Mouse (Mus musculus) heart, embryonic 16.5 days (tissue): ENCODE measurements at regions not wholly inside any gene's neighbourhood (a gene's known extent, or its start where the extent isn't known, plus 50 kb on each side); places are given as distances from the start of the nearest gene placed in this dataset.

Experiments used
- ATAC-seq: fragments of 200-750 bp; cut with Nextera tagmentation; replicated peaks from 2 replicates; pipeline ENCODE4 v1.8.0; 2017; ENCODE audit warnings: moderate number of reproducible peaks; ENCODE audit not compliant: insufficient read depth, low FRiP score; ENCODE audit errors: extremely low read depth
- H3K27ac ChIP-seq: fragments of 300-500 bp; sonication (generic); 2 replicates; pipeline ENCODE4 v1.5.1; 2014; ENCODE audit warnings: mild to moderate bottlenecking, low read length, control low read depth, moderate library complexity
- H3K27me3 ChIP-seq: fragments of 300-500 bp; sonication (generic); 2 replicates; pipeline ENCODE4 v1.6.1; 2014; ENCODE audit warnings: low read length, mixed read lengths; ENCODE audit not compliant: control insufficient read depth, insufficient read depth
- H3K36me3 ChIP-seq: fragments of 300-500 bp; sonication (generic); 2 replicates; pipeline ENCODE4 v1.6.1; 2014; ENCODE audit not compliant: control insufficient read depth, insufficient read depth
- H3K4me1 ChIP-seq: fragments of 300-500 bp; sonication (generic); 2 replicates; pipeline ENCODE4 v1.6.1; 2014; ENCODE audit warnings: low read length, mixed read lengths; ENCODE audit not compliant: control insufficient read depth, insufficient read depth
- H3K4me2 ChIP-seq: fragments of 300-500 bp; sonication (generic); 2 replicates; pipeline ENCODE4 v1.6.1; 2014; ENCODE audit warnings: low read depth, mild to moderate bottlenecking, control low read depth, low read length
- H3K4me3 ChIP-seq: fragments of 300-500 bp; sonication (generic); 2 replicates; pipeline ENCODE4 v1.5.1; 2014; ENCODE audit warnings: mild to moderate bottlenecking, control low read depth, low read length
- H3K9ac ChIP-seq: fragments of 300-500 bp; sonication (generic); 2 replicates; pipeline ENCODE4 v1.6.1; 2014; ENCODE audit warnings: low read length, control low read depth
- H3K9me3 ChIP-seq: fragments of 300-500 bp; sonication (generic); replicated peaks from 2 replicates; pipeline ENCODE4 v1.6.1; 2016; ENCODE audit warnings: low read length; ENCODE audit not compliant: control insufficient read depth
- WGBS: fragments of 180-500 bp; shearing (Covaris S2); extraction: QIAGEN DNeasy Blood & Tissue Kit; methylation state at CpG from one replicate; pipeline ENCODE4 v1.1.7; 2014; 5-methylcytosine and 5-hydroxymethylcytosine counted together

GRCm38 (mm10) chr10:118769751-118770150, 100.3 kb downstream of the Dyrk2 start:
- Histone ChIP-seq H3K4me2 (no peak overlapping the region), H3K9ac (no peak overlapping the region), H3K27ac (no peak overlapping the region), H3K36me3 (no peaks in the 10 kb centered on the region), H3K4me3 (no peak overlapping the region), H3K9me3 (no peaks in the 10 kb centered on the region), H3K27me3 (no peaks in the 10 kb centered on the region), H3K4me1 (peaks cover 17% of the 10 kb centered on the region)
- no peak for ATAC-seq
- 90% methylated on average over 4 of the region's 4 CpGs for WGBS

GRCm38 (mm10) chr10:118778656-118779055, 91.4 kb downstream of the Dyrk2 start:
- Histone ChIP-seq H3K27ac (no peak overlapping the region), H3K27me3 (no peaks in the 10 kb centered on the region), H3K4me1 (no peaks in the 10 kb centered on the region), H3K36me3 (no peaks in the 10 kb centered on the region), H3K4me3 (no peak overlapping the region), H3K4me2 (no peak overlapping the region), H3K9ac (no peak overlapping the region), H3K9me3 (no peaks in the 10 kb centered on the region)
- no peak for ATAC-seq
- WGBS = 91% methylated on average over 10 of the region's 10 CpGs

- no peak overlapping the region for H3K4me2 ChIP-seq
- H3K27me3 ChIP-seq = no peaks in the 10 kb centered on the region
- no peaks in the 10 kb centered on the region for H3K9me3 ChIP-seq
- WGBS = 84% methylated on average over 10 of the region's 10 CpGs
- no peak overlapping the region for H3K4me3 ChIP-seq
- H3K9ac ChIP-seq = no peak overlapping the region
- H3K27ac ChIP-seq = no peak overlapping the region
- no peak for ATAC-seq
- peaks cover 5% of the 10 kb centered on the region for H3K4me1 ChIP-seq
- H3K36me3 ChIP-seq = no peaks in the 10 kb centered on the region
Observed at GRCm38 (mm10) chr10:118780831-118781569, 89.0 kb downstream of the Dyrk2 start.

GRCm38 (mm10) chr10:118781811-118782232, 88.2 kb downstream of the Dyrk2 start:
- H3K9me3 ChIP-seq = no peaks in the 10 kb centered on the region
- 43% methylated on average over 10 of the region's 10 CpGs for WGBS
- H3K27me3 ChIP-seq = no peaks in the 10 kb centered on the region
- no peak overlapping the region for H3K4me3 ChIP-seq
- no peaks in the 10 kb centered on the region for H3K36me3 ChIP-seq
- no peak overlapping the region for H3K4me2 ChIP-seq
- peaks cover 9% of the 10 kb centered on the region for H3K4me1 ChIP-seq
- H3K9ac ChIP-seq = no peak overlapping the region
- no peak overlapping the region for H3K27ac ChIP-seq
- 0 out of 2 replicates have a peak, but pooled peaks have one; percentile 37 for ATAC-seq

GRCm38 (mm10) chr10:118782646-118783045, 87.4 kb downstream of the Dyrk2 start:
- Histone ChIP-seq H3K4me3 (no peak overlapping the region), H3K36me3 (no peaks in the 10 kb centered on the region), H3K4me2 (no peak overlapping the region), H3K9ac (no peak overlapping the region), H3K4me1 (peaks cover 9% of the 10 kb centered on the region), H3K27me3 (no peaks in the 10 kb centered on the region), H3K27ac (no peak overlapping the region), H3K9me3 (no peaks in the 10 kb centered on the region)
- no peak for ATAC-seq
- WGBS = 56% methylated on average over 6 of the region's 6 CpGs

GRCm38 (mm10) chr10:118787280-118787690, 82.7 kb downstream of the Dyrk2 start:
- Histone ChIP-seq H3K4me3 (no peak overlapping the region), H3K9ac (no peak overlapping the region), H3K9me3 (peaks cover 3% of the 10 kb centered on the region), H3K4me1 (peaks cover 11% of the 10 kb centered on the region), H3K27me3 (no peaks in the 10 kb centered on the region), H3K27ac (no peak overlapping the region), H3K36me3 (no peaks in the 10 kb centered on the region), H3K4me2 (no peak overlapping the region)
- ATAC-seq = no peak
- WGBS = 85% methylated on average over 8 of the region's 8 CpGs

- H3K36me3 ChIP-seq = no peaks in the 10 kb centered on the region
- no peak overlapping the region for H3K4me2 ChIP-seq
- ATAC-seq = no peak; the same call in 1 of the 2 replicates
- peaks cover 15% of the 10 kb centered on the region for H3K4me1 ChIP-seq
- WGBS = 58% methylated on average over 15 of the region's 15 CpGs
- no peak overlapping the region for H3K9ac ChIP-seq
- H3K9me3 ChIP-seq = peaks cover 3% of the 10 kb centered on the region
- H3K27ac ChIP-seq = peak overlapping the region; percentile 0; the same call in 1 of the 2 replicates
- no peaks in the 10 kb centered on the region for H3K27me3 ChIP-seq
- no peak overlapping the region for H3K4me3 ChIP-seq
Observed at GRCm38 (mm10) chr10:118792352-118793100, 77.5 kb downstream of the Dyrk2 start.

GRCm38 (mm10) chr10:118793794-118794193, 76.2 kb downstream of the Dyrk2 start:
- Histone ChIP-seq H3K9me3 (peaks cover 3% of the 10 kb centered on the region), H3K4me3 (no peak overlapping the region), H3K27ac (no peak overlapping the region), H3K9ac (no peak overlapping the region), H3K4me2 (no peak overlapping the region), H3K4me1 (peaks cover 15% of the 10 kb centered on the region), H3K27me3 (no peaks in the 10 kb centered on the region), H3K36me3 (no peaks in the 10 kb centered on the region)
- 78% methylated on average over 2 of the region's 2 CpGs for WGBS
- no peak for ATAC-seq

- Histone ChIP-seq H3K4me1 (peaks cover 15% of the 10 kb centered on the region), H3K27ac (no peak overlapping the region), H3K36me3 (no peaks in the 10 kb centered on the region), H3K4me2 (no peak overlapping the region), H3K9ac (no peak overlapping the region), H3K27me3 (no peaks in the 10 kb centered on the region), H3K9me3 (peaks cover 3% of the 10 kb centered on the region), H3K4me3 (no peak overlapping the region)
- ATAC-seq = no peak
- WGBS = 55% methylated on average over 9 of the region's 9 CpGs
Observed at GRCm38 (mm10) chr10:118794395-118795060, 75.5 kb downstream of the Dyrk2 start.
